Mouse (Mus musculus) midbrain, postnatal 0 days (tissue): ENCODE data around the gene Pex11a. TPM values are rescaled to one million over a fixed set of nuclear protein-coding genes. Genes with fewer than 3 reads are reported as not detected.

ENCODE experiments used
- ATAC-seq: fragments of 200-750 bp; cut with Nextera tagmentation; 2 replicates; pipeline ENCODE4 v1.8.0; 2017; ENCODE audit warnings: moderate number of reproducible peaks, mild to moderate bottlenecking, moderate TSS enrichment, moderate library complexity; ENCODE audit not compliant: low FRiP score
- DNase-seq: peaks from one replicate; pipeline ENCODE4 v3.0.0-alpha.2; 2015; ENCODE audit warnings: low spot score
- H3K27ac ChIP-seq: fragments of 300-500 bp; sonication (generic); 2 replicates; pipeline ENCODE4 v1.5.1; 2014; ENCODE audit warnings: low read depth, mild to moderate bottlenecking, low read length, mixed read lengths
- H3K27me3 ChIP-seq: fragments of 300-500 bp; sonication (generic); 2 replicates; pipeline ENCODE4 v1.6.1; 2014; ENCODE audit warnings: low read length, control low read depth, mixed read lengths; ENCODE audit not compliant: insufficient read depth
- H3K36me3 ChIP-seq: fragments of 300-500 bp; sonication (generic); 2 replicates; pipeline ENCODE4 v1.6.1; 2014; ENCODE audit warnings: low read length, control low read depth, mixed read lengths; ENCODE audit not compliant: insufficient read depth
- H3K4me1 ChIP-seq: fragments of 300-500 bp; sonication (generic); 2 replicates; pipeline ENCODE4 v1.6.1; 2014; ENCODE audit warnings: mild to moderate bottlenecking, control low read depth, antibody characterized with exemption, low read length, mixed read lengths; ENCODE audit not compliant: insufficient read depth
- H3K4me2 ChIP-seq: fragments of 300-500 bp; sonication (generic); 2 replicates; pipeline ENCODE4 v1.6.1; 2014; ENCODE audit warnings: low read depth, mild to moderate bottlenecking, low read length, mixed read lengths; ENCODE audit not compliant: poor library complexity, severe bottlenecking
- H3K4me3 ChIP-seq: fragments of 300-500 bp; sonication (generic); 2 replicates; pipeline ENCODE4 v1.5.1; 2014; ENCODE audit warnings: low read depth, mild to moderate bottlenecking, low read length, moderate library complexity
- H3K9ac ChIP-seq: fragments of 300-500 bp; sonication (generic); replicated peaks from 2 replicates; pipeline ENCODE4 v1.6.1; 2014; ENCODE audit warnings: mild to moderate bottlenecking, low read length, moderate library complexity, mixed read lengths; ENCODE audit not compliant: poor library complexity, severe bottlenecking
- H3K9me3 ChIP-seq: fragments of 300-500 bp; sonication (generic); 2 replicates; pipeline ENCODE4 v1.6.1; 2016; ENCODE audit warnings: low read length, control low read depth
- CTCF ChIP-seq: IDR thresholded peaks from 2 replicates; pipeline ENCODE4 v1.5.1; 2016; ENCODE audit warnings: antibody characterized with exemption, mild to moderate bottlenecking
- WGBS: fragments of 180-500 bp; shearing (Covaris S2); extraction: QIAGEN DNeasy Blood & Tissue Kit; methylation state at CpG from one replicate; pipeline ENCODE4 v1.1.7; 2014; 5-methylcytosine and 5-hydroxymethylcytosine counted together
- polyA plus RNA-seq: library from polyadenylated mRNA; unstranded; fragments of >200 nt; fragmentation: Nextera tagmentation; extraction: Ambion mirVana; gene quantifications from 2 replicates; pipeline ENCODE4 v1.2.1, GENCODE M21; 2015
- total RNA-seq: library from RNA; depleted of rRNA; stranded (reverse); fragments of >200 nt; gene quantifications from 2 replicates; pipeline ENCODE4 v1.2.3, GENCODE M21; 2014

The Pex11a gene
- total and polyA plus RNA-seq, 2 experiments from 2014 or later, result 3.6 to 11.9 TPM

- H3K27me3 ChIP-seq, result no peaks in the 10 kb centered on the region
- H3K4me3 ChIP-seq, result peak overlapping the region; percentile 15; the same call in 1 of the 2 replicates
- H3K27ac ChIP-seq, result no peak overlapping the region
- no peaks in the 10 kb centered on the region for H3K4me1 ChIP-seq
- H3K9me3 ChIP-seq, result no peaks in the 10 kb centered on the region
- H3K36me3 ChIP-seq, result no peaks in the 10 kb centered on the region
- no peak overlapping the region for H3K9ac ChIP-seq
- 32% methylated on average over 16 of the region's 16 CpGs for WGBS
- DNase-seq, result peak; percentile 76
- TF ChIP-seq CTCF, result peak; percentile 97
- ATAC-seq, result peak; percentile 74; the same call in 1 of the 2 replicates
- peak overlapping the region; percentile 32 for H3K4me2 ChIP-seq
Measured at GRCm38 (mm10) chr7:79780647-79781626, 38.0 kb upstream of the Pex11a start.

DNA sequence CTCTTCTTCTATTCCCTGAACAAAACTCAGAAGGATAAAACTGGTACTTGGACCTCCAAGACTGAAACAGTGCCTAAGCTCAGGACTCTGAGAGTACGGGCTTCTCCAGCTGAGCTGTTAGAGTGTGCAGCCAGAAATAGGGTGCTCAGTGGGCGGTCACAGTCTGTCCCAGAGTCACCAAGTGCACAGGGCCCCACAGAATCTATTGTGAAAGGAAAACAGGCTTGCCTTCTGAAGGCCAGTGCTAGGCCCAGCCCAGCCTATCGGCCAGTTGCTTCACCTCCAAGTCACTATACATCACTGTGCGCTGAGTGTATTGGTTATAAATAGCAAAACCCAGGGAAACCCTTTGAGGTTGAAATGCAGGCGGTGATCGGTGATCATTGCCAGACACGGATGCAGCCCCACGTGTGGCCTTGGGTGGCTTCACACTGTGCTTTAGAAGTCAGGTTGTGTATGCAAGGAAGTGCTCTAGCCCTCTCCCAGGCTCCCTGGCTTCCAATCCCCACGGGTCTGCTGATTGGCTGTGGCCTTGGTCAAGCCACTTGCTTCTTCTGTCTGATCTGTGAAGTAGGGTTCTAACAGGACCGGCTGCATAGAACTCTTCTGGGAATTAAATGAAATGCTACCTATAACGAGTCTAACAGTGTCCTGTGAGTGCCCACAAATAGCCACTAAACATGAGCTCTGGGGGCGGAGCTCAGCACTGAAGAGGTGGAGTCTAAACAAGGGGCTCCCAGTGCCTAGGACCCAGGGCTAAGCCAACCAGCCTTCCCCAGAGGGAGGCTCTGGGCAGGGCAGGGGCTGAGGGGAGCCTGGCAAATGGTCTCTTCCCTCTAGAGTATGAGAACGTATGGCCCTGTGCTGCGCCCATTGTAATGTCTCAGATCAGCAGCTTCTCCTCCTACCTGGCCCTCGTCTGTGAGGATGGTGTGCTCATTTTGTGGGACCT, 28.9 kb upstream of the Pex11a start:
- ATAC-seq (no peak), DNase-seq (no peak)
- no peaks in the 10 kb centered on the region for H3K27me3 ChIP-seq
- H3K9ac ChIP-seq, result no peak overlapping the region
- no peak overlapping the region for H3K4me2 ChIP-seq
- no peak overlapping the region for H3K4me3 ChIP-seq
- 49% methylated on average over 15 of the region's 15 CpGs for WGBS
- H3K27ac ChIP-seq, result no peak overlapping the region
- no peaks in the 10 kb centered on the region for H3K9me3 ChIP-seq
- no peaks in the 10 kb centered on the region for H3K4me1 ChIP-seq
- TF ChIP-seq CTCF, result no peak
- no peaks in the 10 kb centered on the region for H3K36me3 ChIP-seq

GRCm38 (mm10) chr7:79769664-79770063, 26.7 kb upstream of the Pex11a start:
- H3K4me1 ChIP-seq, result no peaks in the 10 kb centered on the region
- TF ChIP-seq CTCF, result no peak
- no peak for DNase-seq
- no peaks in the 10 kb centered on the region for H3K9me3 ChIP-seq
- H3K4me2 ChIP-seq, result no peak overlapping the region
- no peak overlapping the region for H3K4me3 ChIP-seq
- H3K27ac ChIP-seq, result no peak overlapping the region
- no peak for ATAC-seq
- H3K27me3 ChIP-seq, result no peaks in the 10 kb centered on the region
- no peak overlapping the region for H3K9ac ChIP-seq
- 86% methylated on average over 3 of the region's 3 CpGs for WGBS
- no peaks in the 10 kb centered on the region for H3K36me3 ChIP-seq

- Histone ChIP-seq H3K9me3 (no peaks in the 10 kb centered on the region), H3K27me3 (no peaks in the 10 kb centered on the region), H3K9ac (no peak overlapping the region), H3K4me1 (no peaks in the 10 kb centered on the region), H3K4me2 (no peak overlapping the region), H3K4me3 (no peak overlapping the region), H3K36me3 (no peaks in the 10 kb centered on the region), H3K27ac (no peak overlapping the region)
- 36% methylated on average over 1 of the region's 1 CpGs for WGBS
- no peak for DNase-seq
- TF ChIP-seq CTCF, result peak; percentile 26
- ATAC-seq, result no peak
Measured at GRCm38 (mm10) chr7:79765991-79766390, 23.1 kb upstream of the Pex11a start.

GRCm38 (mm10) chr7:79762106-79762505, 19.2 kb upstream of the Pex11a start:
- WGBS, result 79% methylated on average over 8 of the region's 8 CpGs
- Histone ChIP-seq H3K4me2 (no peak overlapping the region), H3K9me3 (no peaks in the 10 kb centered on the region), H3K9ac (no peak overlapping the region), H3K4me3 (no peak overlapping the region), H3K27me3 (no peaks in the 10 kb centered on the region), H3K36me3 (no peaks in the 10 kb centered on the region), H3K4me1 (no peaks in the 10 kb centered on the region), H3K27ac (no peak overlapping the region)
- ATAC-seq (no peak), DNase-seq (no peak)
- no peak for TF ChIP-seq CTCF
